Mouse (Mus musculus): ENCODE measurements around the gene Slc25a45. TPM values are rescaled to one million over a fixed set of nuclear protein-coding genes. Genes with fewer than 3 reads are reported as not detected.
"Not testable (repeated sequence)": the region's sequence is repeated elsewhere in the genome, so short reads cannot be mapped to it uniquely, and the experiment has no call there.

Slc25a45 gene
- total RNA-seq, 2 experiments from 2014 or later = 11.3 to 14.0 TPM

DNA sequence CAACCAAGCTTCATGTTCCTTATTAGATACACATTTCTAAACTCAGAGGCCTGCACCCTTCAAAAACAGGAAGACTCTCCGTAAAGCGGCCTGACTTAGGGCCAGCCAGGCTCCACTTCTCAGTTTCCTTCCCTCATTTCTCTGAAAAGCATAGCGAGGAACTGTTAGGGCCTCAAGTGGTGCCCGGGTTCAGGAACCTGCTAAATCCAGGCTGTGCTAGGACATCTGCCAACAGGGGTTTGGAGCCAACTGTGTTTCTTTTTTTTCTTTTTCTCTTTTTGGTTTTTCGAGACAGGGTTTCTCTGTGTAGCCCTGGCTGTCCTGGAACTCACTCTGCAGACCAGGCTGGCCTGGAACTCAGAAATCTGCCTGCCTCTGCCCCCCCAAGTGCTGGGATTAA, 4.5 kb downstream of the Slc25a45 start:
- ATAC-seq (replicated peaks; ENCODE audit: low FRiP score, poor library complexity, severe bottlenecking) = not testable (repeated sequence)

DNA sequence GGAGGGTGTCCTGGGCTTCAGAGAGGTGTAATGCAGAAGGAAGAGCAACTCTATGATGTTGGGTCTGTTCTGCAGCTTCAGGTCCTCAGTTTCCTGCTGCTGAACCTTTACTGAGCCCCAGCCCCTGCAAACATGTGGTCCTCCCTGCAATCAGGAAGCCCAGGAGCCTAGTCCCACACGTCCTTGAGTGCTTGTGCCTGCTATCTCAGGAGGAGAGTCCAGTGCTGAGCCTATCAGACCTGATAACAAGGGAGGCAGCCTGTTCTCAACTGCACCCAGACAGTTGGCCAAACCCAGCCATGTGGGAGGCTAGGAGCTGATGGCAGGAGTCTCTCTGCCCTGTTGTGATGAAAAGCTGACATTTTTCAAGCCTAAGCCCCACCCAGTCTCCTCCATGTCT, 6.3 kb downstream of the Slc25a45 start:
- peak; percentile 23; the same call in 1 of the 2 replicates for ATAC-seq (replicated peaks; ENCODE audit: low FRiP score, poor library complexity, severe bottlenecking)

DNA sequence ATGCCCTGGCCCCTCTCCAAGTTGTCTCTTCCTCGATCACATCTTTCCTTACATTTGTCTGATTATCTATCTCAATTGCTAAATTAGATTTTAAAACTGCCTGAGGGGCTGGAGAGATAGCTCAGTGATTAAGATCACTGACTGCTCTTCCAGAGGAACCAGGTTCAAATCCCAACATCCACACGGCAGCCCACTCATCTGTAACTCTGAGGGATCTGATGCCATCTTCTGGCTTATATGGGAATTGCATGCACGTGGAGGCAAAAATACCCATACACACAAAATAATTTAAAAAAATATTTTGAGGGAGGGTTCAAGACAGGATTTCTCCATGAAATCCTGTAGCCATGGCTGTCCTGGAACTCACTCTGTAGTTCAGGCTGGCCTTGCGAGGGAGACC, 8.2 kb downstream of the Slc25a45 start:
- ATAC-seq (replicated peaks; ENCODE audit: low FRiP score, poor library complexity, severe bottlenecking) = peak; percentile 57

DNA sequence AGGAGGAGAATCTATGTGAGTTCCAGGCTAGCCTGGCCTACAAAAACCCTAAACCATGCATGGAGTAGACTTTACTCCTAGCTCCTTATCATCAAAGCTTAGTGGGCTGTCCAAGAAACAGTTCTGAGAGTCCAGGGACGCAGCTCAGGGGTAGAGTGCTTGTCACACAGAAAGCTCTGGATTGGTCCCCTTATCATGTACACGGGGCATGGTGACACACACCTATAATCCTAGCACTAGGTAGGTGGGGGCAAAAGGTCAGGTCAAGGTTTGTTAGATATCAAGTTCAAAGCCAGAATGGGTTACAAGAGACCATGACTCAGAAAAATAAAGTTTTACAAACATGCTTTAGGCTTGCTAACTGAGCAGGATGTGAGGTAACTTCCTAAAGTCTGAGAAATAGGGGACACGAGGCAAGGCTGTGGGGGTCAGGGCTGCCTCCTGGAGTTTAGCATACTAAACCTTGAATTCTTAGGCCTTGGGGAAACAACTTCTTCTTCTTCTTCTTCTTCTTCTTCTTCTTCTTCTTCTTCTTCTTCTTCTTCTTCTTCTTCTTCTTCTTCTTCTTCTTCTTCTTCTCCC, 9.7 kb downstream of the Slc25a45 start:
- no peak for ATAC-seq (replicated peaks; ENCODE audit: low FRiP score, poor library complexity, severe bottlenecking)

DNA sequence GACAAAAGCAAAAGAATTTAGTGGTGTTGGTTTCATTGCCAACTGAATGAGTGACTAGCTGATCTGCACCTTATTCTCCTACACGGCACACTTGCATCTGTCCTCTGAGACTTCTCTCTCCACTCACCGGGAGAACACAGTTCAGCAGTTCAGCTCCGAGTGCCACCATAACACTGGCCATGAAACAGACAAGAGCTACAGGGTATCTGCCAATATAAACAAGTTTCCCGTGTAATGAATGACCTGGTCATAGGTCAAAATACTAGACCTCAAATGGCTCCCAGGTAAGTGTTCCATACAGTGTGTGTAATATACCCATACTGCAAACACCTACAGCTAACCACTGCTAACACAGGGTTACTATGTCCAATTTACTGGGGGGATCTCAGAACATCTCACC, 11.6 kb downstream of the Slc25a45 start:
- no peak for ATAC-seq (replicated peaks; ENCODE audit: low FRiP score, poor library complexity, severe bottlenecking)

DNA sequence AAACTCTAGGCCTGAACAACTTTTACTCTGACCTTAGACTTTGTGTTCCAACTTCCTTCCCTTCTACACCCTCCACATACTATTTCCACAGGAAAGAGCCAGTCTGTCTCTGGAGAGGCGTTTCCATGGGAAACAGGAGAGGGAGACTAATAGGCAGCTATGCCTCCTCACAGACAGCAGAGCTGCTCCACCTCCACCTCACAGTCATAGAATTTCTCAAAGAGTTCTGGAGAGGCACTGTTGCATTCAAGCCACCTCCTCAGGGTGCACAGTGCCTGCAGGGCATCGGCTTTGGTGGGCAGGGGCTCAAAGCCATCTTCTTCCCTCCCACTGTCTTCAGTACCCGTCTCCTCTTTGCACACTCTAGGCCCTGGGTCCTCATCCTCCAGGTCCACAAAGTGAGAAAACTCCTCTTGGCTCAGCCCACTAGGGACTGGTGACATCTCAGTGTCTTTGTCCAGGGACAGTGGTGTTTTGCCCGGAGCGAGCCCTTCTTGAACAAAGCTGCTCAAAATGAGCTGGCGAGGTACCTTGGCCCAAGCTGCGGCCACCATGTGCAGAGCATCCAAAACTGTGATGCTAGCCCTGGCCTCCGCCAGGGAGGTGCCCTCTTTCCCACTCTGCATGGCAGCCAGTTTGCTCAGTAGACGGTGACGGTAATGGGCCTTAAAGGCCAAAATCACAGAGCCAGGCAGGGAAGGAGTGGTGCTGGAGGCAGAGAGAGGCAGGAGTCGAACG, 14.1 kb downstream of the Slc25a45 start:
- ATAC-seq (replicated peaks; ENCODE audit: low FRiP score, poor library complexity, severe bottlenecking) = no peak

DNA sequence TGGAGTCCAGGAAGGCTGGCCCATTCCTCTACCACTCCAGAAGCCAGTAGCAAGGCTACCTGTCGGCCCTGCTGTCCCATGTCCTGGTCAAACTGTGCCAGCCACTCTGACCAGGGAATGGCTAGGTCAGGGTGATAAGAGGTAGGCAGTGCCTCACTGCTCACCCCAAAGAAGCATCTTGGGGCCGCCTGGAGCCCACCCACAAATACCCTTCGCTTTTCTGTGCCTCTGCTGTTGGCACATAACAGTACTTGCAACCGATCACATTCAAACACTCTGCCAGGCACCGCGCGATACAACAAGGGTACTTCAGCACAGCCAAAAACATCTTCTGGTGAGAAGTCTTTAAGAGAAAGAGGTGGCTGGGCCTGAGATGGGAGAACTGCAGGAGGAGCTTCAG, 14.7 kb downstream of the Slc25a45 start:
- no peak for ATAC-seq (replicated peaks; ENCODE audit: low FRiP score, poor library complexity, severe bottlenecking)

DNA sequence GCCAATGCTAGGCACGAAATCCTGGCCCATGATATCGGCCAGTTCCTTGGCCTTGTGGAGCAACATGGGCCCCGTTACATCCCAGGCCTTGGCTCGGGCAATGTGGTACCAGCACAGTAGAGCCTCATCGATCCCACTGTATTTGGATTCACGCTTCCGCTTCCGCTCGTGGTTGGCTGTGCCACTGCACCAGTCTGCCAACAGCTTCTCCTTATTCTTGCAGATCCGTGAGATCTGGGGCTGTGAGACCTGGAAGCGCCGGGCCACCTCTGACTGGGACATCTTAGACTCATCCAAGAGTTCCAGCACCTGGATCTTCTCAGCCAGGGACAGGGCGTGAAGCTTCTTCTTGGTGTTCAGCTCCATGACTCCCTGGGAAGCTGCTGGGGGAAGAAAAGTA, 15.1 kb downstream of the Slc25a45 start:
- ATAC-seq (replicated peaks; ENCODE audit: low FRiP score, poor library complexity, severe bottlenecking) = no peak

DNA sequence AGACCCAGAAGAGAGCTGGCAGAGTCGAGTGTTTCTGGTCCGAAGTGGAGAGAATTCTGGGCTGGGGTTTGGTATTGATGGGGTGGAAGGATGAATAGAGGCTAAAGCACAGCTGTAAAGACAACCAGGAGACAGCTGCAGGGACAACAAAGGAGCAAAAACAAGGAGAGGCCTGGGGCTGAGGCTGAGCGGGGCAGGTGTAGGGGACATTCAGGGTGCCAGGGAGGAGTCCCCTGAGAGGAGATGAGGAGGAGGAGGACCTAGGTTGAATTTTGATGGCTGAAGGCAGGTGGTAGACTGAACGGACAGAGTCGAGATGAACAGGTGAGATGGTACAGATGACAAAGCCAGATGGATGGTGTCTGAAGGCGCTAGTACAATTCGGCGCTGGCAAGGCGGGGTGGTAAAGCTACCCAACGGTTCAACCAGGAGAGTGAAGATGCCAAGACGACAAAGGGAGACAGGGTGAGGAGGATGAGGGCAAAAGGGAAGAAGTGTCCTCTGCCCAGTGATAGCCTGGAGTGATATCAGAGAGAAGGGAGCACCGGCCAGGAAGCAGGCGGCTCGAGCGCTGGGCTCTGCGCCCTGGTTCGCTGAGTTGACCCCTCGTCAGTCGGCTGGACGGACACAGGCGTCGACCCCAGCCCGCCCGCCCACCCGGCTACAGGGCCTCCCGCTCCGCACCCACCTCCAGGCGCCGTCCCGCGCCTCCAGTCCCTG, 15.8 kb downstream of the Slc25a45 start:
- 0 out of 2 replicates have a peak, but pooled peaks have one; percentile 14 for ATAC-seq (replicated peaks; ENCODE audit: low FRiP score, poor library complexity, severe bottlenecking)

DNA sequence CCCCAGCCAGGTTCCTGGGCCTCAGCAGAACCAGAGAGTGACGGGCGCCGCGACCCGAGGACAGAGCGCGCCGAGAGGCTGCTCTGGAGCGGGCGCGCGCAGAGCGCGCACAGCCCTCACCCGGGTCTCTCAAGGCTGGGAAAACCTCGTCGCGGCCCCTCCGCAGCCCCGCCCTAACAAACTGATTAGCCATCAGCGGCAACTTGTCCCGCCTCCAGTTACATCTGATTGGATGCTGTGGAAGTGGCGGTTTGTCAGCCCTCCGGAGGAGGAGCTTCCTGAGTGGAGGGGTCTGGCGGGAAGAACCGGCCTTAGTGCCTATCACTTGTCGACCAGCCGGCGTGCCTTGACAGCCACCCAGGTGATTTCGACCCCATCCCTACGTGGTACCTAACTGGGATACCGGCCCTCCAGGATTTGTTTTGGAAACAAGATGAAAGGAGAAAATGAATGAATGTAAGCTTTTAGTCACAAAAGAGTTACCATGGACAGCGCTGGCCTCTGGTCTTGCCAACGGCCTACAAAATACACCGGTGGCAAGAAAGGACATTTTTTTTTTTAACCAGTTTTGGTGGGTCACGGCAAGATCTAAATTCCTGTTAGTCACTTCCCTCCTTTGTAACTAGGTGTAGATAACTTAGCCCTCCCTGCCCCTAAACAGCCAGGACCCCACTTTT, 16.5 kb downstream of the Slc25a45 start, which contains the start of gene Tigd3:
Tigd3 (minus strand) TSS at position 148 of the 677 bp plus-strand sequence.
- ATAC-seq (replicated peaks; ENCODE audit: low FRiP score, poor library complexity, severe bottlenecking) = peak; percentile 95

DNA sequence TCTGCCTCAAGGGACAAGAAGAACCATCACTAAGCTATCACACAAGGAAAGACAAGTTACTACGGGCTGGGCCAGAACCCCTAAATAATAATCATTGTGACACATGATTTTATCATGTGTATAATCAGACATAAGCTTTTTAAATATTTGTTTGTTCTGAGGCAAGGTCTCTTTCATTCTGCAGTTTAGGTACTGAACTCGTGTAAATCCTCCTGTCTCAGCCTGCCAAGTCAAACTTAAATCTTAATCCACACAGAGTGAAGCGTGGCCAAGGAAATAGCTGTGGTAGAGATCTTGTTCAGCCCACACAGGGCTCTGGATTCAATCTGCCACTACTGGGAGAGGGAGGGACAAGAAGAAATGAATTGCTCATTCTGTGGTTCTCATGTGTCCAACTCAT, 29.7 kb downstream of the Slc25a45 start:
- no peak for ATAC-seq (replicated peaks; ENCODE audit: low FRiP score, poor library complexity, severe bottlenecking)

DNA sequence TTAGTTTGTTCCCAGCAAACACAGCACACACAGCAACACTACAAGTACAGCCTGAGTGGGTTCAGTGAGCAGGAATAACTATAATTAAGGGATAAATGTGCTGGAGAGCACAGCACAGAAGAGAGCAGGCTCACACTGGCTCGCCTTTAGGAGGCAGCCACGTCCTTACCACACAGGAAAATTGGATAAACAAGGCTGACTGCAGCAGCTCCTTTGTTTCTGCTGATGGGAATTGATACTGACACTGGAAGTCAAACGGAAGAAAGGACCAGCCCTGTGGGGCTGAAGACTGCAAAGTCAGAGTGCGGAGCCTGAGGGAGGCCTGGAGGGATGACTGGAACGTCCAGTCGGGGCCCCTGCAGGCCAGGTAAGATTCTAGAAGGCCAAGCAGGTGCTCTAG, 32.6 kb downstream of the Slc25a45 start:
- no peak for ATAC-seq (replicated peaks; ENCODE audit: low FRiP score, poor library complexity, severe bottlenecking)

DNA sequence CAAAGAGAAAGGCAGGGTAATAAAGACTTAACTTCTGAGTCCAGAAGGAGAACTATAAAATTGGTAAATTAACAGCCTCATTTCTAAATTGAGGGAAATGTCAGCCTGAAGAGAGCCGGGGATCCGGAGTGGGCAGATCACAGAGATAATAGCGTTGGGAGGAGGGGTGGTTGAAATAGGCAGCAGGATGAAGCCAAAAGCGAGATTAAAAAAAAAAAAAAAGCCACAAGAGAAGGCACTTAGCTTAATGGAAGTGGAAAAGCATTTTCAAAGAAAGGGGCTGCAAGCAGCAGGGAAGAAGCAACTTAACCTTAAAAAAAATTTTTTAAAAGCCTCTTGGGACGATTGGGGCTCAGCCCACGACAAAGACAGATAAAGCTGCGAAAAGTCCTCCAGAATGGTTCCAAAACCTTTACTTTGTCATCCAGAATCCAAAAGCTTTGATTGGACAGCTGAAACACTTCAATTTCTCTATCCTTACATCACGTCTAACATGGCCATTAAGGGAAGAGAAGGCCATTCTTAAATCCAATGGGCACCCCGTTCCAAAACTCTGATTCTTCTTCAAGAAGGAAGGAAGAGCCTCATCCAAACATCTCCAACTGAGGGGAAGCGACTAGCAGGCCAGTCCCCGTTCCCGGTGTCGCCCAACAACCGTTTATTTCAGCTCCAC, 34.0 kb downstream of the Slc25a45 start:
- no peak for ATAC-seq (replicated peaks; ENCODE audit: low FRiP score, poor library complexity, severe bottlenecking)

DNA sequence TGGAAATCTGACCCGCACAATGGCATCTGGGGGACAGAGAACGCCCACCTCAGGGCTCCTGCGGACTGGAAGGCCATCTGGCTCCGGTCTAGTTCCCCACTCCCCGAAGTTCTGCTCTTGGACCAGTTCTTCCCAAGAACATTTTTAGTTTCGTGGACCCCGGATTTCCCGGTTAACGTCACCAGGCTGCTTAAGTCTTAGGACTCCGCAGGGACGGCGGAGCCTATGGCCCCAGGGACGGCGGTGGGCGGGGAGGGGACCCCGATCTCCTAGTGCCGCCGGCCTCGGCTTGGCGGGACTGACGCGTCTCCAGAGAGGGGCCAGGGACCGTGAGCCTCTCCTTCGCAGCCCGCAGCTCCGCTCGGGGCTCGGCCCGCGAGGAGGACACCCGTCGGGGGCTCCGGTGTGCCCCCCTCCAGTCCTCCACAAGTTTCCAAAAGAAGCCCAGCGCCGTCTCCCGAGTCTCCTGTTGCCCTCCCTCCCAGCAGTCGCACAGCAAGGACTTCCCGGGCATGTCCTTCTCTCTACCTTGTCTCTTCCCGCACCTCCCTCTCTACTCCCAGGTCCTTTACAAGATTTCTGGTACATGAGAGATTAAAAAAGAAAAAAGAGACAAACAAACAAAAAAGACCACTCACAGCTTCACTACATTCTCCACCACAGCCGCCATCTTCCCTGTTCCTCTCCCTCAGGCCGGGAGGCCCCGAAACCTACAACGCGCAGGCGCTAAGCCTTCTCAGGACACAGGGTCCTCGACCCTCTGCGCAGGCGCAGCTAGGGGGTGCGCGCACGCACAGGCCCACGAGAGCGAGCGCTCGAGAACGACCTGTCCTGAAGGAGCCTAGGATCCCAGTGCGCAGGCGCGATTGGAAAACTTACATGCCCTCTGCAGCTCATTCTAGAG, 34.7 kb downstream of the Slc25a45 start:
- ATAC-seq (replicated peaks; ENCODE audit: low FRiP score, poor library complexity, severe bottlenecking) = peak; percentile 92

DNA sequence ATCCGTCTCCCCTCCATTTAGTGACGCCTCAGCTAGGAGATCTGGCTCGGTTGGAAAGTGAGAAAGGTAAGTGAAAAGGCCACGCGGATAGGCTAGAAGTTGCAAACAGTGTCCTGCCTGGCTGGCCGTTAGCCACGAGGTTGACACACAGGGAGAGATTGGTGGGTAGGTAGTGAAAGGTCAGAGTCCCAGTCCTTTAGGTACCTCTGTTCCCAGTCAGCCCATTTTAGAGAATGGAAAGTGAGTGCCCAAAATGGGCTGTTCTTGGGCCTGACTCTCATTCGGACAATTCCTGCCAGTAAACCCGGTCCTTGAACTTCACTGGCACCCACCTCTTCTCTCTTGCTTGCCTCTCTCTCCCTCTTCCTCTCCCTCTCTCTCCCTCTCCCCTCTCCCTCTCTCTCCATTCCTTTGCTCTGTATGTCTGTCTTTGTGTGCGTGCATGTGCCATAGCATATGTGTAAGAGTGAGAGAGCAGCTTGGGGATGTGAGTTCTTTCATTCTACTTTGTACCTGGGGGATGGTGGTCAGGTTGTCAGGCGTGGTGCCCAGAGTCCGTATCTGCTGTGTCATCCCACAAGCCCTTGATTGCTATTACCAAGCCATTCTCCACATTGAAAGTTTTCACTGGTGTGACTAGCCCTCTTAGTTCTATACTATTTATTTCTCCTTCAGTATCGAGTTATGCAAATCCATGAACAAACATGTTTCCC, 35.6 kb downstream of the Slc25a45 start, which contains the start of gene Dpf2:
Dpf2 (minus strand) TSS at position 4 of the 713 bp plus-strand sequence.
- peak; percentile 67 for ATAC-seq (replicated peaks; ENCODE audit: low FRiP score, poor library complexity, severe bottlenecking)

DNA sequence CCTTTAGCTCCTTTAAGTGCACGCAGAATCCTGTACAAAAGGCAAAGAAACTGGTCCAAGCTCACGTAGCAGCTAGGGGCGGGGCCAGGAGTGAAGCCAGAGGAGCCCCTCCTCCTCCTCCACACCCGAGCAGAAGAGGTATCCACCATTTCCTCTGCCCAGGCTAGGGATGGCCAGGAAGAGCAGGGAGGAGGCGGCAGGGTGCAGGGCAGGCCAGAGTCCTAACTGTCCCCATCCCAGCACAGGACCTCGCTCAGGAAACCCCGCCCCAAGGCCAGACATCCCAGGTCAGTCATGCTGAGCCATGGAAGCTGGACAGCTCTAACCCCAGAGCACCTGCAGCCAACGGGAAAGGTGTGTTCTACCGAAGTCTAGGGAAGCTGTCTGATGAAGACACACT, 44.1 kb downstream of the Slc25a45 start:
- ATAC-seq (replicated peaks; ENCODE audit: low FRiP score, poor library complexity, severe bottlenecking) = peak; percentile 16; the same call in 1 of the 2 replicates

DNA sequence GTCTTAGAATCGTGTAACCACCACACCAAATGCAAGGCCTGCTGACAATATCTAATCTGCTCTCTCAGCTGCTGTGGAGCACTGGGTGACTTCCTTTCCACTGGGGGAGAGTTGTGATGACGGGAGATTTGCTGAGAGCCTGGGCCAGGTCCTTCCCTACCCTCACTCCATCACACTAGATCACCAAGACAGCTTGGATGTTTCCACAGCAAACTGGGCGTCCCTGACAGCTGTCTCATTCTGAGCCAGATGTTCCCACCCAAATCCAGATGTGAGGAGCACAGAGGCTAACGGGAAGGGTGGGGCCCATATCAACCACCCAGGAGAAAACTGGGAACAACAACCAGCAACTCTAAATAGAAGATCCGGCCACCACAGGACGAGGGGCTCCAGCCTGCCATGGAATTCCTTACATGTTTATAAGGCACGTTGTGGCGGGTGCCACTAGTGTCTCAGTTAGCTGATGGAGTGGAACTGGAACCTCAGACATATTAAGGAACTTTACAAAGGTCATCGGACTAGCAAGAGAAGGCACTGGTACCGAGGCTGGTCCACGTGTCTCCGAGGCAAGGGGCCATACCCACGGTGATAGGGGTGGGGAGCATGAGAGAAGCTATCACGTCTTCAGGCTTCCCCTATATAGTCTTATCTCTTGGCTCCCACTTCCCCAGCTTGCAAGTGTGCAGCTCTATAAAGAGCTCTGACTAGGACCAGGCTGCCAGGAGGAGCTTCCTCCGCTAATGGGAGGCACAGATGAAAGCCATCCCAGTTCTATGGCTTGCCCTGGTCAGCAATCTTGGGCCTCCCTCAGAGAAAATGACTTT, 44.7 kb downstream of the Slc25a45 start:
- ATAC-seq (replicated peaks; ENCODE audit: low FRiP score, poor library complexity, severe bottlenecking) = peak; percentile 40
